In genomic region chr7:66728072-66728471, GRCm38 (mm10) we compare ENCODE assay signal across 24 mouse cellular contexts. TPM values are rescaled to one million over a fixed set of nuclear protein-coding genes. Genes with fewer than 3 reads are reported as not detected.
"Had no signal": no experiment of that assay in that cellular context is flagged by ENCODE, and none has a peak within 500 bp of the region (broad histone marks: within the 10 kb centered on the region; RNA-seq: fewer than 3 reads in every experiment).

No protein-coding gene starts in this region.

- H3K9ac ChIP-seq: liver, embryonic 15.5 days; liver, postnatal 0 days; lung, embryonic 15.5 days; midbrain, embryonic 12.5 days; neural tube, embryonic 13.5 days; neural tube, embryonic 15.5 days had no signal

- H3K4me1 ChIP-seq: liver, embryonic 15.5 days; lung, embryonic 15.5 days; midbrain, embryonic 12.5 days; neural tube, embryonic 15.5 days had no signal

- H3K9me3 ChIP-seq: liver, embryonic 15.5 days; lung, embryonic 15.5 days; midbrain, embryonic 10.5 days; midbrain, embryonic 12.5 days; neural tube, embryonic 13.5 days; neural tube, embryonic 15.5 days had no signal

- H3K36me3 ChIP-seq: liver, embryonic 15.5 days; lung, embryonic 15.5 days; midbrain, embryonic 12.5 days; neural tube, embryonic 13.5 days; neural tube, embryonic 15.5 days had no signal

- ATAC-seq: liver, postnatal 0 days; lung, postnatal 0 days; midbrain, embryonic 16.5 days had no signal

- H3K27ac ChIP-seq: liver, embryonic 15.5 days; lung, embryonic 15.5 days; macrophage; midbrain, embryonic 10.5 days; midbrain, embryonic 12.5 days; neural tube, embryonic 13.5 days; neural tube, embryonic 15.5 days had no signal

- H3K27me3 ChIP-seq: liver, embryonic 15.5 days; lung, embryonic 15.5 days; midbrain, embryonic 12.5 days had no signal

- DNase-seq: liver, postnatal 0 days; lung, adult 2 months; lung, postnatal 36 days; midbrain, embryonic 14.5 days; retina, postnatal 1 day; right cerebral cortex, adult 18-20 months; right cerebral cortex, postnatal 25 days; right cerebral cortex, postnatal 4 days; spleen, adult 18-20 months; thymus, adult 2 months; thymus, postnatal 25 days; thymus, postnatal 4 days had no signal

- H3K4me2 ChIP-seq: liver, embryonic 15.5 days; lung, embryonic 15.5 days; midbrain, embryonic 12.5 days; neural tube, embryonic 13.5 days; neural tube, embryonic 15.5 days had no signal

- H3K4me3 ChIP-seq: liver, embryonic 15.5 days; lung, embryonic 15.5 days; midbrain, embryonic 10.5 days; midbrain, embryonic 12.5 days; myocyte; neural tube, embryonic 13.5 days; neural tube, embryonic 15.5 days had no signal

RNA-seq across cellular contexts. Expression of gene Cers3, which starts 15.2 kb away (rescaled TPM):
- total RNA-seq: megakaryocyte, adult 5-6 weeks had no signal
- polyA plus RNA-seq: liver, postnatal 0 days; macrophage; small intestine, adult 2 months had no signal
